Comparison of ENCODE assay signal across 9 mouse cellular contexts in genomic region chr11:116413631-116414022, GRCm38 (mm10). TPM values are rescaled to one million over a fixed set of nuclear protein-coding genes. Genes with fewer than 3 reads are reported as not detected.
A peak's percentile ranks its signal among the peaks of the same experiment; 100 is the strongest.
DNase-seq lines count a peak whose midpoint lies in the region; ATAC-seq and TF ChIP-seq lines count a peak whose summit lies in the region.
"Had no signal": no experiment of that assay in that cellular context is flagged by ENCODE, and none has a peak within 500 bp of the region (broad histone marks: within the 10 kb centered on the region; RNA-seq: fewer than 3 reads in every experiment).

No protein-coding gene starts in this region.

- peak overlapping the region; percentile 53 for H3K4me3 ChIP-seq in left cerebral cortex, adult 2 months
- H3K4me3 ChIP-seq in embryonic facial prominence, embryonic 13.5 days, result peak overlapping the region; percentile 76
- H3K4me3 ChIP-seq in limb, embryonic 12.5 days (replicated peaks), result peak overlapping the region; percentile 80
- peak overlapping the region; percentile 89 for H3K4me3 ChIP-seq in neural tube, embryonic 14.5 days (ENCODE audit: low read depth, low read length)
- H3K4me3 ChIP-seq in kidney, adult 2 months (ENCODE audit: insufficient read depth, low read depth, low read length), result no peak overlapping the region

- H3K27me3 ChIP-seq in embryonic facial prominence, embryonic 13.5 days, result no peaks in the 10 kb centered on the region
- H3K27me3 ChIP-seq in limb, embryonic 12.5 days, result peaks cover 3% of the 10 kb centered on the region; the same call in 1 of the 2 replicates
- H3K27me3 ChIP-seq in neural tube, embryonic 14.5 days (ENCODE audit: control insufficient read depth, insufficient read depth, low read length), result no peaks in the 10 kb centered on the region
- H3K27me3 ChIP-seq in kidney, adult 2 months (replicated peaks; ENCODE audit: control insufficient read depth, insufficient read depth, low read length), result no peaks in the 10 kb centered on the region

- H3K9me3 ChIP-seq in embryonic facial prominence, embryonic 13.5 days, result no peaks in the 10 kb centered on the region
- no peaks in the 10 kb centered on the region for H3K9me3 ChIP-seq in limb, embryonic 12.5 days
- H3K9me3 ChIP-seq in neural tube, embryonic 14.5 days (ENCODE audit: control insufficient read depth, low read length), result no peaks in the 10 kb centered on the region

- H3K36me3 ChIP-seq in embryonic facial prominence, embryonic 13.5 days, result 0 out of 2 replicates have a peak, but pooled peaks cover 3% of the 10 kb centered on the region
- H3K36me3 ChIP-seq in limb, embryonic 12.5 days, result no peaks in the 10 kb centered on the region
- no peaks in the 10 kb centered on the region for H3K36me3 ChIP-seq in neural tube, embryonic 14.5 days (ENCODE audit: control insufficient read depth, insufficient read depth, low read length)
- H3K36me3 ChIP-seq in kidney, adult 2 months (ENCODE audit: control insufficient read depth, insufficient read depth, low read length), result no peaks in the 10 kb centered on the region

- H3K9ac ChIP-seq in embryonic facial prominence, embryonic 13.5 days, result peak overlapping the region; percentile 85
- peak overlapping the region; percentile 89; the same call in 1 of the 2 replicates for H3K9ac ChIP-seq in limb, embryonic 12.5 days (replicated peaks)
- H3K9ac ChIP-seq in neural tube, embryonic 14.5 days (replicated peaks; ENCODE audit: low read depth, low read length), result peak overlapping the region; percentile 94

- H3K27ac ChIP-seq in left cerebral cortex, adult 2 months, result peak overlapping the region; percentile 98
- H3K27ac ChIP-seq in embryonic facial prominence, embryonic 13.5 days, result peak overlapping the region; percentile 74
- H3K27ac ChIP-seq in limb, embryonic 12.5 days, result no peak overlapping the region
- H3K27ac ChIP-seq in neural tube, embryonic 14.5 days (ENCODE audit: low read depth, low read length), result peak overlapping the region; percentile 94
- H3K27ac ChIP-seq in kidney, adult 2 months (ENCODE audit: insufficient read depth, low read depth, low read length), result no peak overlapping the region

- TF ChIP-seq CTCF in left cerebral cortex, adult 2 months (IDR thresholded peaks at IDR 0.05), result no peak
- no peak for TF ChIP-seq CTCF in kidney, adult 2 months (conservative IDR thresholded peaks at IDR 0.05; ENCODE audit: insufficient read depth, insufficient read length, low read depth, low read length)

- 64% methylated on average over 4 of the region's 4 CpGs for whole genome bisulfite sequencing in embryonic facial prominence, embryonic 13.5 days
- 80% methylated on average over 4 of the region's 4 CpGs for WGBS in limb, embryonic 12.5 days
- 61% methylated on average over 4 of the region's 4 CpGs for WGBS in neural tube, embryonic 14.5 days
- 69% methylated on average over 4 of the region's 4 CpGs for WGBS in kidney, adult 2 months

- no peak for DNase-seq in left cerebral cortex, adult 2 months (ENCODE audit: extremely low spot score in 1 of 2, low spot score in 2 of 2)
- no peak for DNase-seq in left cerebral cortex, adult 11 months (ENCODE audit: low spot score)
- no peak for DNase-seq in kidney, postnatal 10 days
- DNase-seq in Muller cell, postnatal 12 days (ENCODE audit: inconsistent ontology term), result no peak
- no peak for DNase-seq in kidney, adult 2 months

- ATAC-seq in embryonic facial prominence, embryonic 13.5 days (ENCODE audit: insufficient number of reproducible peaks, insufficient read depth, low FRiP score, low TSS enrichment, low read depth), result no peak
- no peak for ATAC-seq in limb, embryonic 12.5 days (ENCODE audit: insufficient number of reproducible peaks, insufficient read depth, low FRiP score, low TSS enrichment, low read depth)
- no peak for ATAC-seq in neural tube, embryonic 14.5 days (ENCODE audit: low read depth)

- intact Hi-C loops in left cerebral cortex, adult 2 months (cut with DNase I), result loop anchor here (1.0 kb wide), 1 partner anchor 19 kb away; no protein-coding TSS in a partner anchor

- peaks cover 45% of the 10 kb centered on the region for H3K4me1 ChIP-seq in embryonic facial prominence, embryonic 13.5 days
- H3K4me1 ChIP-seq in limb, embryonic 12.5 days (replicated peaks), result peaks cover 39% of the 10 kb centered on the region
- peaks cover 13% of the 10 kb centered on the region for H3K4me1 ChIP-seq in neural tube, embryonic 14.5 days (ENCODE audit: control insufficient read depth, insufficient read depth, low read length)
- no peaks in the 10 kb centered on the region for H3K4me1 ChIP-seq in kidney, adult 2 months (ENCODE audit: control insufficient read depth, insufficient read depth, low read length)

- TF ChIP-seq POLR2A in kidney, adult 2 months (IDR thresholded peaks at IDR 0.05; ENCODE audit: low read depth, low read length), result no peak

- peak overlapping the region; percentile 99 for H3K4me2 ChIP-seq in embryonic facial prominence, embryonic 13.5 days
- H3K4me2 ChIP-seq in limb, embryonic 12.5 days, result peak overlapping the region; percentile 99
- peak overlapping the region; percentile 92 for H3K4me2 ChIP-seq in neural tube, embryonic 14.5 days (ENCODE audit: low read depth, low read length)

RNA-seq across cellular contexts. Expression of gene Rnf157, which starts 0.8 kb away (rescaled TPM):
- total RNA-seq in left cerebral cortex, adult 2 months (2021), result 100 to 1,000 TPM; 256 to 285 TPM
- polyA plus RNA-seq in embryonic facial prominence, embryonic 13.5 days (2015; fragmentation: Nextera tagmentation; extraction: Ambion mirVana), result 10.2 and 16.5 TPM in 2 replicates
- polyA plus RNA-seq in limb, embryonic 12.5 days (2016; fragmentation: Nextera tagmentation; extraction: Ambion mirVana), result 25.2 and 26.7 TPM in 2 replicates
- 63.5 and 87.7 TPM in 2 replicates for polyA plus RNA-seq in neural tube, embryonic 14.5 days (2014; fragmentation: Nextera tagmentation; extraction: Ambion mirVana)
- 2.5 and 2.9 TPM in 2 replicates for polyA plus RNA-seq in kidney, adult 2 months (2012; rRNA removed)

RNA-seq across cellular contexts. Expression of gene Ubald2, which starts 20.3 kb away (rescaled TPM):
- 10 to 100 TPM; 27.2 to 28.0 TPM for total RNA-seq in left cerebral cortex, adult 2 months (2021)
- polyA plus RNA-seq in embryonic facial prominence, embryonic 13.5 days (2015; fragmentation: Nextera tagmentation; extraction: Ambion mirVana), result 26.4 and 35.2 TPM in 2 replicates
- polyA plus RNA-seq in limb, embryonic 12.5 days (2016; fragmentation: Nextera tagmentation; extraction: Ambion mirVana), result 36.6 and 48.4 TPM in 2 replicates
- polyA plus RNA-seq in neural tube, embryonic 14.5 days (2014; fragmentation: Nextera tagmentation; extraction: Ambion mirVana), result 64.0 and 68.4 TPM in 2 replicates
- 195 and 211 TPM in 2 replicates for polyA plus RNA-seq in kidney, adult 2 months (2012; rRNA removed)

RNA-seq across cellular contexts. Expression of gene Qrich2, which starts 52.4 kb away (rescaled TPM):
- total RNA-seq in left cerebral cortex, adult 2 months (2021), result under 1 TPM in 1 of 2 experiments, not detected in 1; 0.16 TPM
- polyA plus RNA-seq in embryonic facial prominence, embryonic 13.5 days (2015; fragmentation: Nextera tagmentation; extraction: Ambion mirVana), result 0.19 and 0.55 TPM in 2 replicates
- 0.35 TPM in 2 replicates for polyA plus RNA-seq in limb, embryonic 12.5 days (2016; fragmentation: Nextera tagmentation; extraction: Ambion mirVana)
- polyA plus RNA-seq in neural tube, embryonic 14.5 days (2014; fragmentation: Nextera tagmentation; extraction: Ambion mirVana), result not detected in 2 replicates
- polyA plus RNA-seq in kidney, adult 2 months (2012; rRNA removed), result 0.08 and 0.24 TPM in 2 replicates
- total RNA-seq: left cerebral cortex, postnatal 14 days had no signal

Comparison
In these comparisons a context has a peak if more than half of its experiments do, and no peak if none do; other contexts are left out.
1. H3K27ac ChIP-seq: peak in left cerebral cortex, adult 2 months (single experiment), embryonic facial prominence, embryonic 13.5 days (single experiment) and neural tube, embryonic 14.5 days (single experiment); none in limb, embryonic 12.5 days (single experiment) and kidney, adult 2 months (single experiment).
2. Peak in every context shown above with its lines, with median percentiles within 50 percentile points of each other: H3K4me2 ChIP-seq and H3K9ac ChIP-seq.